Mouse (Mus musculus) megakaryocyte-erythroid progenitor cell, adult 5 weeks (primary cell): ENCODE measurements around the gene Rell1. TPM values are rescaled to one million over a fixed set of nuclear protein-coding genes. Genes with fewer than 3 reads are reported as not detected.

Experiments used
- polyA plus RNA-seq: library from polyadenylated mRNA; stranded (reverse); fragments of >175 nt; gene quantifications from 2 replicates; pipeline ENCODE4 v1.2.3, GENCODE M21; 2012

The Rell1 gene
- polyA plus RNA-seq = 33.7 and 41.3 TPM in 2 replicates

GRCm38 (mm10) chr5:63968443-63969415 lies at the start of gene Rell1:
Gene Rell1 (minus strand): TSS chr5:63968897.

Other genes starting within 250 kb of the Rell1 start
- gene 0610040J01Rik, start 156.5 kb downstream of the Rell1 start, polyA plus RNA-seq = 5.1 and 11.0 TPM in 2 replicates
- 29.4 and 31.5 TPM in 2 replicates for gene Pgm2, start 124.1 kb upstream of the Rell1 start, polyA plus RNA-seq
- 9.1 and 9.7 TPM in 2 replicates for gene Tbc1d1, start 187.4 kb upstream of the Rell1 start, polyA plus RNA-seq